Mouse (Mus musculus) myocyte (in vitro differentiated cells): Measurements from ENCODE around the gene Fgf7. TPM values are rescaled to one million over a fixed set of nuclear protein-coding genes. Genes with fewer than 3 reads are reported as not detected.

ENCODE experiments used
- H3K27me3 ChIP-seq: one replicate; pipeline ENCODE4 v1.6.1; 2011; ENCODE audit not compliant: control insufficient read depth, insufficient read depth, insufficient read length
- H3K36me3 ChIP-seq: one replicate; pipeline ENCODE4 v1.6.1; 2011; ENCODE audit not compliant: control insufficient read depth, insufficient read depth
- H3K4me2 ChIP-seq: one replicate; pipeline ENCODE4 v1.6.1; 2011; ENCODE audit warnings: low read depth, control low read depth
- H3K4me3 ChIP-seq: one replicate; pipeline ENCODE4 v1.5.1; 2011; ENCODE audit warnings: mild to moderate bottlenecking, control low read depth, moderate library complexity
- H3K79me2 ChIP-seq: one replicate; pipeline ENCODE4 v1.6.1; 2011; ENCODE audit not compliant: control insufficient read depth, insufficient read depth
- H3ac ChIP-seq: one replicate; pipeline ENCODE4 v1.6.1; 2011; ENCODE audit not compliant: control insufficient read depth, insufficient read length
- CEBPB ChIP-seq: IDR thresholded peaks from 2 replicates; pipeline ENCODE4 v1.6.1; 2011; ENCODE audit warnings: mild to moderate bottlenecking, moderate library complexity; ENCODE audit not compliant: poor library complexity, insufficient read depth, severe bottlenecking
- E2F4 ChIP-seq: IDR thresholded peaks from one replicate; pipeline ENCODE4 v1.6.1; 2011; ENCODE audit warnings: mild to moderate bottlenecking, control low read depth, moderate library complexity; ENCODE audit not compliant: insufficient read depth
- MAX ChIP-seq: IDR thresholded peaks from one replicate; pipeline ENCODE4 v1.6.1; 2011; ENCODE audit warnings: low read depth, mild to moderate bottlenecking, control low read depth
- MYOD1 ChIP-seq, 3 experiments: IDR thresholded peaks; one replicate each; pipeline ENCODE4 v1.6.1; 2011; ENCODE audit warnings: control low read depth in 2 of 3, low read depth in 2 of 3, mild to moderate bottlenecking in 2 of 3, moderate library complexity in 1 of 3; ENCODE audit not compliant: insufficient read length in 2 of 3, control insufficient read depth in 1 of 3
- MYOG ChIP-seq, 3 experiments: IDR thresholded peaks; one replicate each; pipeline ENCODE4 v1.6.1; 2011; ENCODE audit warnings: control low read depth in 2 of 3, low read depth in 2 of 3, mild to moderate bottlenecking in 2 of 3; ENCODE audit not compliant: insufficient read length in 2 of 3, control insufficient read depth in 1 of 3, insufficient read depth in 1 of 3
- POLR2A ChIP-seq: IDR thresholded peaks from one replicate; pipeline ENCODE4 v1.6.1; 2011; ENCODE audit warnings: low read depth, mild to moderate bottlenecking, control low read depth, moderate library complexity; ENCODE audit not compliant: insufficient read length
- POLR2AphosphoS2 ChIP-seq: IDR thresholded peaks from one replicate; pipeline ENCODE4 v1.6.1; 2011; ENCODE audit warnings: low read depth, control low read depth; ENCODE audit not compliant: insufficient read length
- REST ChIP-seq: IDR thresholded peaks from one replicate; pipeline ENCODE4 v1.6.1; 2011; ENCODE audit warnings: mild to moderate bottlenecking, control low read depth, moderate library complexity; ENCODE audit not compliant: insufficient read depth, insufficient read length
- SRF ChIP-seq: IDR thresholded peaks from one replicate; pipeline ENCODE4 v1.6.1; 2011; ENCODE audit warnings: low read depth; ENCODE audit not compliant: control insufficient read depth, insufficient read length
- TCF12 ChIP-seq: IDR thresholded peaks from one replicate; pipeline ENCODE4 v1.6.1; 2011; ENCODE audit warnings: mild to moderate bottlenecking, control low read depth; ENCODE audit not compliant: poor library complexity, insufficient read depth, severe bottlenecking
- TCF3 ChIP-seq: IDR thresholded peaks from one replicate; pipeline ENCODE4 v1.6.1; 2011; ENCODE audit warnings: low read depth, control low read depth; ENCODE audit not compliant: insufficient read length
- USF1 ChIP-seq: IDR thresholded peaks from one replicate; pipeline ENCODE4 v1.6.1; 2011; ENCODE audit warnings: low read depth, mild to moderate bottlenecking, control low read depth, moderate library complexity
- polyA plus RNA-seq: library from polyadenylated mRNA; unstranded; fragments of >200 nt; fragmentation: generic; extraction: Trizol; gene quantifications from one replicate; pipeline ENCODE4 v1.2.1, GENCODE M21; 2012; ENCODE audit warnings: missing spikeins

The Fgf7 gene
- polyA plus RNA-seq, 1 experiment: 2.4 TPM

DNA sequence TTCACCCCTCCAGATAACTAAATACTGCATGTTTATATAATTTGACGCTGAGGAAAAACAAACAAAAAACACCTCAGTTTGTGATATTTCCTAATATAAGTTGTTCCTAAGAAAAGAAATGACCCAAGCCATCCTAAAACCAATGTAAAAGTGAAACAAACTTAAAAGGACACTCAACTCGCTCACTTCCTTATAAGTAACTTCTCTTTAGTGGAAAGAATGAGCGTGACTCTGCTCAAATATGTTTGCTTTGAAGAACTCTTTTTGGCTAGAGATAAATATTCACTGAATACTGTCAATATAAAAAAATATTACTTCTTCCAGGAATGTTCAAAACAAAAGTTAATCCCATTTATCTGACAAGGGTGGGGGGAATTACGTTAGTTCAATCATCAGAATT lies 39.3 kb downstream of the Fgf7 start:
- Histone ChIP-seq H3K4me2 (no peak overlapping the region), H3K4me3 (no peak overlapping the region), H3K79me2 (no peaks in the 10 kb centered on the region), H3K27me3 (no peaks in the 10 kb centered on the region), H3K36me3 (no peaks in the 10 kb centered on the region), H3ac (no peak overlapping the region)
- TF ChIP-seq TCF3 (no peak), REST (no peak), SRF (no peak), POLR2A (no peak), POLR2AphosphoS2 (no peak), MAX (no peak), MYOD1 (IDR thresholded peaks at IDR 0.05; ENCODE audit: control insufficient read depth in 1 of 3, insufficient read length in 2 of 3, low read depth in 2 of 3) (no peak), USF1 (no peak), TCF12 (no peak), MYOG (IDR thresholded peaks at IDR 0.05; ENCODE audit: control insufficient read depth in 1 of 3, insufficient read depth in 1 of 3, insufficient read length in 2 of 3, low read depth in 2 of 3) (no peak), CEBPB (no peak), E2F4 (no peak)

DNA sequence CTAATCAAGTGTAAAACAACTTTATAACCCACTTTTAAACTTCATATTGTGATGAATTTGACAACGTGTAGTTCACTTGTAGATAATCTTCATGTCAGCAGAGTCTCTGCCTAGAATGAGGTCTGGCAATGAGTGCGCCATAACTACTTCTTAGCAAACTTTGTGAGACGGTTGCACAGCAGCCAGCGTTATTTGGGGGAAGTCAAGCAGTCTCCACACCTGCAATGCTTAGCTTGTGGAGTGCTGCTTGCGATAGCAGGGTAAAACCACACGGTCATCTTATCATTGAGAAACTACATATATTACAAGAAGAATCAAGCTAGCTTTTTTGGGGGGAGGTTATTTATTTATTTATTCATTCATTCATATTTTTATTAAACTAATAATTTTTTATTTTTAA lies 42.0 kb downstream of the Fgf7 start:
- H3K27me3 ChIP-seq: no peaks in the 10 kb centered on the region
- no peaks in the 10 kb centered on the region for H3K36me3 ChIP-seq
- no peak overlapping the region for H3ac ChIP-seq
- H3K4me2 ChIP-seq: no peak overlapping the region
- no peaks in the 10 kb centered on the region for H3K79me2 ChIP-seq
- no peak for TF ChIP-seq E2F4
- no peak overlapping the region for H3K4me3 ChIP-seq

DNA sequence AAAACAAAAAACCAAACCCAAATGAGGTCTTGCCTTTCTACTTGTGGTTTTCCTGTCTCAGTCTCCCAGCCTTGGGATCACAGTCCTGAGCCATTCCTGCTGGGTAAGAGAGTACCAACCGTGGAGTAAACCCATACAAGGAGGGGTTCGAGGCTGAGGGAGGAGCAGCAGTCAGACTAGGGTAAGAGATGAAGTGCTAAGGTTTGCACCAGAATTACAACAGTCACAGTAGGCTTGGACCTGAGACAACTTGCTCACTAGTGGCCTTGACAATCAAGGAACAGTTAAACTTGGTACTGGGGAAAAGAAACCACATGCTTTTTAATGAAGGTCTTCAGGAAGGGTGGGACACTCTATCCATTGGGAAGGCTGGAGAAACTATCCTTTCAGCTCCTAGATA lies 44.6 kb downstream of the Fgf7 start:
- Histone ChIP-seq H3K27me3 (no peaks in the 10 kb centered on the region), H3K4me3 (no peak overlapping the region), H3K4me2 (no peak overlapping the region), H3K79me2 (no peaks in the 10 kb centered on the region), H3K36me3 (no peaks in the 10 kb centered on the region), H3ac (no peak overlapping the region)
- TF ChIP-seq TCF12 (no peak), MAX (no peak), CEBPB (no peak), POLR2A (no peak), TCF3 (no peak), MYOD1 (IDR thresholded peaks at IDR 0.05; ENCODE audit: control insufficient read depth in 1 of 3, insufficient read length in 2 of 3, low read depth in 2 of 3) (no peak)

DNA sequence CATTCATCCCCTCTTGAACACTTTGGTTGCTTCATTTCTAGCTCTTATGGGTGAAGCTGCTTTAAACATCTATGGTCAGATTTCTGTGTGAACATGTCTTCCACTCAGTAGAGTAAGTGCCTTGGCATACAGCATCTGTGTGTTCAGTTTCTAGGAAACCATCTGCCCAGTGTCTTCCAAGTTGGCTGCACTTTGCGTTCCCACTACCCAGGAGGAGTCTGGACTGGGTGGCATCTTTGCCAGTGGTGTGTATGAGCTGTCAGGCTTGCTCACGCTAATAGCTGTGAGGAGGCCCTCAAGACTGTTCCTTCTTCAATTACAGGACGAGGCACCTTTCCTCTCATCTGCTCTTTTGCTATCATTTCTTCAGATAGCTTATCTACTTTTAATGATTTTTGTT lies 49.9 kb downstream of the Fgf7 start:
- Histone ChIP-seq H3ac (no peak overlapping the region), H3K4me3 (no peak overlapping the region), H3K79me2 (no peaks in the 10 kb centered on the region), H3K27me3 (no peaks in the 10 kb centered on the region), H3K36me3 (no peaks in the 10 kb centered on the region), H3K4me2 (no peak overlapping the region)
- TF ChIP-seq TCF12: no peak
- no peak for TF ChIP-seq TCF3
- TF ChIP-seq CEBPB: no peak
- no peak for TF ChIP-seq SRF
- no peak for TF ChIP-seq MYOD1 (IDR thresholded peaks at IDR 0.05; ENCODE audit: control insufficient read depth in 1 of 3, insufficient read length in 2 of 3, low read depth in 2 of 3)
- TF ChIP-seq MYOG (IDR thresholded peaks at IDR 0.05; ENCODE audit: control insufficient read depth in 1 of 3, insufficient read depth in 1 of 3, insufficient read length in 2 of 3, low read depth in 2 of 3): no peak
- TF ChIP-seq MAX: no peak
- no peak for TF ChIP-seq REST
- TF ChIP-seq USF1: no peak

DNA sequence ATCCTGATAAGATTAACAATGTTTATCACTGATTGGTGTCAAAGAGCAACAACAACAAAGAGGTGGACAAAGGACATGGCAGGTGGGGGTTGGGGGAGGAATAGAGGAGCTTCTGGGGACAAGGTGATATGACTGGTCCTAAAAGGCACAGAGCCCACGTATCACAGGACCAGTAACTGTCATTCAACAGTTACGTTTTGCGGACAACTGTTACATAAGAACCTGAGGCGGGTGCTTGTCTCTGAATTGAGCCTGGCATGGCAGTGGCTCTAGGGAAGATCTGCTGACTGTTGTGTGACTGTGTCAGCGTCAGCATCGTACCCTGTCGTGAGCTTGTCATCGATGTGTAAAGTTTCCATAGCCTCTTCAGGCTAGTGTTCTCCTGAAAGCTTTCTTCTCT lies 51.7 kb downstream of the Fgf7 start:
- TF ChIP-seq CEBPB (no peak), E2F4 (no peak), MAX (no peak), SRF (no peak), MYOG (IDR thresholded peaks at IDR 0.05; ENCODE audit: control insufficient read depth in 1 of 3, insufficient read depth in 1 of 3, insufficient read length in 2 of 3, low read depth in 2 of 3) (no peak), MYOD1 (IDR thresholded peaks at IDR 0.05; ENCODE audit: control insufficient read depth in 1 of 3, insufficient read length in 2 of 3, low read depth in 2 of 3) (no peak), USF1 (no peak), POLR2A (no peak), REST (no peak), TCF3 (no peak), TCF12 (no peak), POLR2AphosphoS2 (no peak)
- Histone ChIP-seq H3K79me2 (no peaks in the 10 kb centered on the region), H3K36me3 (no peaks in the 10 kb centered on the region), H3K27me3 (no peaks in the 10 kb centered on the region), H3K4me3 (no peak overlapping the region), H3ac (no peak overlapping the region), H3K4me2 (no peak overlapping the region)
